Mouse (Mus musculus) liver, embryonic 14.5 days (tissue): ENCODE results near the gene Gnptab.

Experiments
- CTCF ChIP-seq: IDR thresholded peaks from 2 replicates; pipeline ENCODE4 v1.5.1; 2016; ENCODE audit warnings: antibody characterized with exemption, low read depth, control low read depth
- EP300 ChIP-seq: IDR thresholded peaks from 2 replicates; pipeline ENCODE4 v1.6.1; 2016; ENCODE audit warnings: antibody characterized with exemption, low read depth

DNA sequence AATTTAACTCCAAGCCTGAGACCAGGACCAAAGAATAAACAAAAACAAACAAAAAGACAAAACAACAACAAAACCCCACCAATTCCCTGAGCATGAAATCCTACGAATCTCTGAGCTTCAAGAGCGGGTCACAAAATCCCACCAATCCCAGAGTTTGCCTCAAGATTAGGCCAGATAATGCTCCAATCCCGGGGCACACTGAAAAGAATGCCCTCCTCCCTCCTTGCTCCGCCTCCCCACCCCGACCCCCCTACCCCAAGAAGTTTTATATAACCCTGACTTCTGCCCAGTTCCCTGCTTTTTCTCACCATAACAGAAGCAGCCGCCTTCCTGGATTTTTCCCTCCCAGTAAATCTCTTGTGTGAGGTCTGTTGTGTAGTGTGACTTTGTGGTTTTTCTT is 78.9 kb downstream of the Gnptab start:
- TF ChIP-seq CTCF: no peak
- no peak for TF ChIP-seq EP300
